Mouse (Mus musculus) embryonic fibroblast, embryonic 13.5 days (primary cell): Measurements from ENCODE around the gene Smok3b.

ENCODE experiments used
- CTCF ChIP-seq: IDR thresholded peaks from 2 replicates; pipeline ENCODE4 v1.5.1; 2011; ENCODE audit warnings: mild to moderate bottlenecking, control low read depth, low read length, moderate library complexity, borderline replicate concordance; ENCODE audit not compliant: insufficient read depth
- POLR2A ChIP-seq: IDR thresholded peaks from 2 replicates; pipeline ENCODE4 v1.6.1; 2011; ENCODE audit warnings: low read depth, mild to moderate bottlenecking, control low read depth, low read length, moderate library complexity

GRCm38 (mm10) chr5:137977291-137977690, 43.9 kb upstream of the Smok3b start:
- TF ChIP-seq POLR2A, result no peak
- no peak for TF ChIP-seq CTCF
